Mouse (Mus musculus) erythroblast, embryonic 14.5 days (primary cell): Measurements from ENCODE around the gene Glod4.

ENCODE experiments used
- GATA1 ChIP-seq: IDR thresholded peaks from 2 replicates; pipeline ENCODE4 v1.6.1; 2012; ENCODE audit warnings: low read length, inconsistent platforms, mixed read lengths
- TAL1 ChIP-seq: IDR thresholded peaks from 3 replicates; pipeline ENCODE4 v1.6.1; 2012; ENCODE audit warnings: low read length, inconsistent platforms, mixed read lengths

DNA sequence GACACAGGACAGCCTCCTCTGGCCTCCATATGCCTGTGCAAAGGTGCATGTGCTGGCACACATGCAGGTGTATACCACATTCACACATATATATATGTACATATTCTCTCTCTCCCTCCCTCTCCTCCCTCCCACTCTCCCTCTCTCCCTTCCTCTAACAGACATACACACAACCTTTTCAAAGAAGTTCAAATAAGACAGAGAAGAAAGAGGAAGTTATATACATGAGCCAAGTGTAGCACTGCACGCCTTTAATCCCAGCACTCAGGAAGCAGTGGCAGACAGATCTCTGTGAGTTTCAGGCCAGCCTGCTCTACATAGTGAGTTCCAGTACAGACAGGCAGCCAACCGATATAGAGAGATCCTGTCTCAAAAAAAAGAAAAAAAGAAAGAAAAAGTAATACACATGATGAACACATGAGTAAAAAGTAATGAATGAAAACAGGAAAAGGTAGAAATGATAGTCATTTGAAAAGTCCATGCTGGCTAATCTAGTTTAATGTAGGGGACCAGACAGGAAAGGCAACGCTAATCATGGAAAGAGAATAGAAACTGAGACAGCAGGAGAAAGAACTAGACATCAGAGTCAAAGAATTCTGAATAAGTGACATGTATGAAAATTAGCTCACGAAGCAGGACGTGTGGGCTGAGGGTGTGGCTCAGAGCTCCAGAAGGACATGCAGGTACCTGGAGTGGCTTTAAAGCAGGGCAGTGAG lies 90.1 kb downstream of the Glod4 start:
- TF ChIP-seq GATA1 = no peak
- no peak for TF ChIP-seq TAL1
